Mouse (Mus musculus): ENCODE measurements around the gene Fkbp14.

The Fkbp14 gene

GRCm38 (mm10) chr6:54548314-54549019 is 48.6 kb downstream of the Fkbp14 start:
- no peak for DNase-seq (ENCODE audit: low read depth, low spot score)

GRCm38 (mm10) chr6:54543646-54544045 is 53.5 kb downstream of the Fkbp14 start:
- no peak for DNase-seq (ENCODE audit: low read depth, low spot score)

DNA sequence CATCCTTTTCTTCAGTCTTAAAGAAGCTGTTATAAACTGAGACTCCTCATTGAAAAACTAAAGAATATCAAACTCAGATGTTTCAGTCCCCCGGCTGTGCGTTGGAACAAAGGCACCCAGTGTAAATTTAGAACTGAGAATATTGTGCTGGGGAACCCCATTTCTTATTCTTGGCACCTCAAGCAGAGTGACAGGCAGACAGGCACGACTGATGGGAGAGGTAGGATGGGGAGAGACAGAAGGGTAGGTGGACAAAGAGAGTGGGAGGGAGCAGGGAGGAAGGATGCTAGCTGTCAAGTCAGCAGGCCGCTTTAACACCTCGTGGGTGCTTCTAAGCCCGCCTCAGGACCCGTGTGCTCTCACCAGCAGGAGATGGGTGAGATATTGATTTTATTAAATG is 54.3 kb downstream of the Fkbp14 start:
- DNase-seq (ENCODE audit: low read depth, low spot score): no peak

DNA sequence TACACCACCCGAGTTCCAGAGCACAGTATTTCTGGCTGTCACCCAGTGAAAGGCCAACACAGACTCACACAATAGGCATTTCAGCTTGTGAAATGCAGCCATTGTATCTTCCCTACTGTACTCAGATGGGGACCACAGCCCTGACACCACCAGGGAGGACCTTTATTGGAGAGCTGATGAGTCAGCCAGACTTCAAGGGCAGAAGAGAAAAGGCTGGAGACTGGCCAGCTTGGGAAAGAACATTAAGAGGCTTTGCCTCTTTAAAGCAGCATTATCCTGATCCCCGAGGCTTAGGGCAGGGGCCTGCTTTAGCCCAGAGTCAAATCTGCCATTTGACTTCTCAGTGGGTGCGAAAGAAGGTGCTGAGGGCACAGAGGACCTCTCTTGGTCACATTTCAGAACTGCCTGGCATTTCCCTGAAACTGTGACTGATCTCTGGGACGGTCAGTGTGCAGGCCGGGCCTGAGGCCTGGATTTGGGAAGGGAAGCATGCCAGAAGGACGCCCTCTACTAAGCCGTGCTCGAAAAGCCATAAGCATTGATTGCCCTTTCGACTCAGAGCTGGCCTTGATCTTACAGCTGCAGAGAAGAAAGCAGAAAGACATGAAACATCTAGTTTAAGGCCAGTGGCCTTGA is 56.7 kb downstream of the Fkbp14 start:
- no peak for DNase-seq (ENCODE audit: low read depth, low spot score)

GRCm38 (mm10) chr6:54539396-54539795 is 57.7 kb downstream of the Fkbp14 start:
- no peak for DNase-seq (ENCODE audit: low read depth, low spot score)

DNA sequence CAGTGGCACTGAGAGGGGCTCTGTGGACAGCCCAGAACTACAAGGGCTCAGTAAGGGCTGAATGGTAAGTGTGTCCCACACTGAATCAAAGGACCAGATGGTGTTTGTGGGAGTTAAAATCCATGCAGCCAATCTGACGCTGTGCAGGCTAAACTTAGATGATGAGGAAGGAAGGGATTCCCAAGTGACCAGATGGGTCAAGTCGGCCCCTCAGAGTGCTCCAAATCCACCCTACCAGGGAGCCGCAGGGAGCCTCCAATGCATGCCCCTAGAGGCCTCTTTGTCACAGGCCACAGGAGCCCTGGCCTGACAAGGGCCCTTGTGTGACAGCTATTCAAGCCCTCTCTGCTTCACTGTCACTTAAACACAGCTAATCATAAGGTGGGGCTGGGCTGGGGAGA is 58.3 kb downstream of the Fkbp14 start:
- no peak for DNase-seq (ENCODE audit: low read depth, low spot score)

DNA sequence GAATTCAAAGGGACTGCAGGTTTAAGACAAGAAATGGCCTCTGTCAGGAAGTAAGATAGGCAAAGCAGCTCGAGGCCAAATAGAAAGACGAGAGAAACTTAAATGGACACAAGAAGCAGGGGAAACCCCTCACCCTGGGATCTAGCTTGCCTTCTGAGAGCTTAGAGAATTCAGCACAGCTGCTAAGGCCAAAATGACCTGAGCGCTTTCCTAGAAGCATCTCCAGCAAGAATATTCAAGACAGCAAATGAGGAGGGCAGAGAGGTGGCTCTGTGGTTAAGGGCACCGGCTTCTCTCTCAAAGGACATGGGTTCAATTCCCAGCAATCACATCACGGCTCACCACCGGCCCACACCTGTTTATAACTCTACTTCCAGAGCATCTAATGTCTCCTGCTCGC is 60.1 kb downstream of the Fkbp14 start:
- DNase-seq (ENCODE audit: low read depth, low spot score): no peak

- DNase-seq (ENCODE audit: low read depth, low spot score): no peak
Observed at GRCm38 (mm10) chr6:54535485-54535884, 61.6 kb downstream of the Fkbp14 start.

GRCm38 (mm10) chr6:54531048-54531481 is 66.0 kb downstream of the Fkbp14 start:
- no peak for DNase-seq (ENCODE audit: low read depth, low spot score)

DNA sequence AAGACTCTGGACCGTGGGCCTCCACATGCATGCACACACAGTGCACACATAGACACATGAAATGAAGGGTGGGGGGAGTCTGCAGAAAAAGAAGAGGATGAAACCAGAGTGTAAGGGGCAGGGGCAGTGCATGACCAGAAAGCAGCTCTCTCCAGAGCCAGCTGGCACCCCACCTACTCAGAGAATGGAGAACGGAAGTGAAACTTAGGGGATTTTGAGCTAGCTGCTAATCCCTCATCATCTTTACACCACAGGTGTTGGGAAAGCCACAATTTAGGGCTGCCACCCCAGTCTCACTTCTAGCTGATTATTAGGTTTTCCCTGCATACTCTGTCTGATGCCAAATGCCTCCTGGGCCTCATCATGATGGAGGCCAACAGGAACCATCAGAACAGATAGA is 66.9 kb downstream of the Fkbp14 start:
- DNase-seq (ENCODE audit: low read depth, low spot score): no peak

DNA sequence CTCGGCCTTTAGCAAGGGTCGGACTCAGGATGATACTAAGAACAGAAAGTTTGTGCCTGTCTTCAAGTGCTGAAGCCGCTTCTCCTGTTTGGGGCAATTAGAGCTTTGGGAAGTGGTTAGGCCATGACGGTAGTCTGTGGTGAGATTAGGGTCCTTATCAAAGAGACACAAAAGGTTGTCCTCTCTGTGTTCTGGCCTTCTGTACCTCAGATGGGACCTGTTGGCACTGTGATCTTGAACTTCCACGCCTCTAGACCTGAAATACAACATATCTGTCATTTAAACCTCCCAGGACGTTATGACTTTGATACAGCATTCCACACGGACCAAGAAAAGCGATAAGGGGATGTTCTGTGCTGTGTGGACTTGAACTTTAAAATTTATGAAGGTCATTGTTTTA is 68.4 kb downstream of the Fkbp14 start:
- no peak for DNase-seq (ENCODE audit: low read depth, low spot score)
